Mouse (Mus musculus): ENCODE data around the gene Gemin5. TPM values are rescaled to one million over a fixed set of nuclear protein-coding genes. Genes with fewer than 3 reads are reported as not detected.
A peak's percentile ranks its signal among the peaks of the same experiment; 100 is the strongest.
"Not testable (repeated sequence)": the region's sequence is repeated elsewhere in the genome, so short reads cannot be mapped to it uniquely, and the experiment has no call there.

Gemin5 gene
- total RNA-seq, 2 experiments from 2014 or later = 18.6 to 18.7 TPM

GRCm38 (mm10) chr11:58198663-58199062, 30.3 kb upstream of the Gemin5 start:
- Histone ChIP-seq H3K4me3 (peak overlapping the region; percentile 72), H3K27ac (no peak overlapping the region)
- no peak for TF ChIP-seq CTCF (conservative IDR thresholded peaks at IDR 0.05)
- DNase-seq (ENCODE audit: low spot score in 2 of 2) = no peak

GRCm38 (mm10) chr11:58193860-58194520, 25.7 kb upstream of the Gemin5 start:
- no peak for DNase-seq (ENCODE audit: low spot score in 2 of 2)
- no peak for TF ChIP-seq CTCF (conservative IDR thresholded peaks at IDR 0.05)
- no peak overlapping the region for H3K27ac ChIP-seq
- H3K4me3 ChIP-seq = no peak overlapping the region

GRCm38 (mm10) chr11:58193326-58193725, 25.0 kb upstream of the Gemin5 start:
- no peak for DNase-seq (ENCODE audit: low spot score in 2 of 2)

GRCm38 (mm10) chr11:58189675-58190074, 21.3 kb upstream of the Gemin5 start:
- no peak for DNase-seq (ENCODE audit: low spot score in 2 of 2)
- Histone ChIP-seq H3K4me3 (no peak overlapping the region), H3K27ac (no peak overlapping the region)
- TF ChIP-seq CTCF (conservative IDR thresholded peaks at IDR 0.05) = no peak

More at GRCm38 (mm10) chr11:58193326-58193725, 25.0 kb upstream of the Gemin5 start:
- TF ChIP-seq CTCF (conservative IDR thresholded peaks at IDR 0.05) = no peak
- Histone ChIP-seq H3K27ac (no peak overlapping the region), H3K4me3 (no peak overlapping the region)

- no peak for TF ChIP-seq CTCF (conservative IDR thresholded peaks at IDR 0.05)
- H3K4me3 ChIP-seq = no peak overlapping the region
- H3K27ac ChIP-seq = no peak overlapping the region
- DNase-seq (ENCODE audit: low spot score in 2 of 2) = no peak
These were observed 15.2 kb upstream of the Gemin5 start for GRCm38 (mm10) chr11:58183579-58183978.

- Histone ChIP-seq H3K4me3 (no peak overlapping the region), H3K27ac (no peak overlapping the region)
- DNase-seq (ENCODE audit: low spot score in 2 of 2) = no peak
- no peak for TF ChIP-seq CTCF (conservative IDR thresholded peaks at IDR 0.05)
These were observed 12.4 kb upstream of the Gemin5 start for GRCm38 (mm10) chr11:58180756-58181155.

GRCm38 (mm10) chr11:58179986-58180385, 11.6 kb upstream of the Gemin5 start:
- not testable (repeated sequence) for DNase-seq (ENCODE audit: low spot score in 2 of 2); H3K27ac ChIP-seq; H3K4me3 ChIP-seq

- peak; percentile 83 to 84 for DNase-seq (ENCODE audit: low spot score in 2 of 2)
- no peak overlapping the region for H3K27ac ChIP-seq
- H3K4me3 ChIP-seq = no peak overlapping the region
- TF ChIP-seq CTCF (conservative IDR thresholded peaks at IDR 0.05) = peak; percentile 79
These were observed 11.2 kb upstream of the Gemin5 start for GRCm38 (mm10) chr11:58179563-58179962.

GRCm38 (mm10) chr11:58171459-58172091, 3.2 kb upstream of the Gemin5 start, which contains the start of gene Mrpl22:
Gene Mrpl22 (plus strand): TSS chr11:58171661.
- peak; percentile 95 to 98 for DNase-seq (ENCODE audit: low spot score in 2 of 2)
- no peak for TF ChIP-seq CTCF (conservative IDR thresholded peaks at IDR 0.05)
- Histone ChIP-seq H3K4me3 (peak within 1 kb of the TSS; percentile 77), H3K27ac (peak within 1 kb of the TSS; percentile 86)

GRCm38 (mm10) chr11:58169666-58170065, 1.3 kb upstream of the Gemin5 start:
- no peak for DNase-seq (ENCODE audit: low spot score in 2 of 2)
- Histone ChIP-seq H3K4me3 (no peak overlapping the region), H3K27ac (no peak overlapping the region)
- TF ChIP-seq CTCF (conservative IDR thresholded peaks at IDR 0.05) = no peak

- no peak for TF ChIP-seq CTCF (conservative IDR thresholded peaks at IDR 0.05)
- DNase-seq (ENCODE audit: low spot score in 2 of 2) = no peak
- H3K27ac ChIP-seq = peak overlapping the region; percentile 63; the same call in 1 of the 2 replicates
These were observed 545 bp downstream of the Gemin5 start for GRCm38 (mm10) chr11:58167822-58168166.

GRCm38 (mm10) chr11:58165072-58165471, 3.3 kb downstream of the Gemin5 start:
- DNase-seq (ENCODE audit: low spot score in 2 of 2) = no peak
- TF ChIP-seq CTCF (conservative IDR thresholded peaks at IDR 0.05) = peak; percentile 63

More at GRCm38 (mm10) chr11:58167822-58168166, 545 bp downstream of the Gemin5 start:
- H3K4me3 ChIP-seq = peak overlapping the region; percentile 99

GRCm38 (mm10) chr11:58156871-58157270, 11.5 kb downstream of the Gemin5 start:
- no peak overlapping the region for H3K4me3 ChIP-seq
- no peak for DNase-seq (ENCODE audit: low spot score in 2 of 2)
- no peak overlapping the region for H3K27ac ChIP-seq
- TF ChIP-seq CTCF (conservative IDR thresholded peaks at IDR 0.05) = no peak

More at GRCm38 (mm10) chr11:58165072-58165471, 3.3 kb downstream of the Gemin5 start:
- no peak overlapping the region for H3K4me3 ChIP-seq
- H3K27ac ChIP-seq = no peak overlapping the region

GRCm38 (mm10) chr11:58155458-58155857, 12.9 kb downstream of the Gemin5 start:
- no peak for DNase-seq (ENCODE audit: low spot score in 2 of 2)
- Histone ChIP-seq H3K27ac (no peak overlapping the region), H3K4me3 (no peak overlapping the region)
- TF ChIP-seq CTCF (conservative IDR thresholded peaks at IDR 0.05) = no peak
